Mouse (Mus musculus) gastrocnemius, postnatal 10 days (tissue): Measurements from ENCODE around the gene Hist1h1b. TPM values are rescaled to one million over a fixed set of nuclear protein-coding genes. Genes with fewer than 3 reads are reported as not detected.
"Not testable (repeated sequence)": the region's sequence is repeated elsewhere in the genome, so short reads cannot be mapped to it uniquely, and the experiment has no call there.

Experiments
- DNase-seq: peaks from one replicate; pipeline ENCODE4 v3.0.0; 2021; ENCODE audit warnings: mixed read lengths
- total RNA-seq, 2 experiments: library from RNA; stranded (reverse); gene quantifications; 2 replicates each; pipeline ENCODE4 v1.2.3; 2021

The Hist1h1b gene
- total RNA-seq, 2 experiments from 2014 or later, result 122 to 129 TPM

DNA sequence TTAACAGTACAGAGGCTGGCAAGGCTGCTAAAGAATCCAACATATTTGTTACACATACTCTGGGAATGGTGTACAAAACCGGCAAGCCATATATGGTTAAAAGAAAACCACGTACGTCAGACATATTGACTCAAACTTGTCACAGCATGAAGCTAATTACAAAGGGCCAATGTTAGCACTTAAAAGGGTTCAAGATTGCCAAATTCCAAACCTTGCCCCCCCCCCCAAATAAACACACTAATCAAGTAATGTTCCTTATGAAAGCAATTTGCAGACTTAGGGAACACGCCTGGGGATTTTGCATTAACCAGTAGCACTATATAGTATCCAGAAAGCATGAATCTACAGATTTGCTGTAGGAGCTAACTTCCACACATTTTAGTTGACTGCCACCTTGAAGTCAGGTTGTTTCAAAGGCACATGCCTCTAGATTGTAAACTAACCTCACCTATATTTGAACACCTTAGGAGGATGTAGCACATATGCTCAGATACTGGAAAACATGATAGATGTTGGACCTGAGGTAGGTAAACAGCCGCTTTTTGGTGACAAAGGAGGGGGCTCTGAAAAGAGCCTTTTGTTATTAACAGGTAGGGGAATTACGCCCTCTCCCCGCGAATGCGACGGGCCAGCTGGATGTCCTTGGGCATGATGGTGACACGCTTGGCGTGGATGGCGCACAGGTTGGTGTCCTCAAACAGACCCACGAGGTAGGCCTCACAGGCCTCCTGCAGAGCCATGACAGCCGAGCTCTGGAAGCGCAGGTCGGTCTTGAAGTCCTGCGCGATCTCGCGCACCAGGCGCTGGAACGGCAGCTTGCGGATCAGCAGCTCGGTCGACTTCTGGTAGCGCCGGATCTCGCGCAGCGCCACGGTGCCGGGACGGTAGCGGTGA, 2.2 kb upstream of the Hist1h1b start:
- DNase-seq, result not testable (repeated sequence)

DNA sequence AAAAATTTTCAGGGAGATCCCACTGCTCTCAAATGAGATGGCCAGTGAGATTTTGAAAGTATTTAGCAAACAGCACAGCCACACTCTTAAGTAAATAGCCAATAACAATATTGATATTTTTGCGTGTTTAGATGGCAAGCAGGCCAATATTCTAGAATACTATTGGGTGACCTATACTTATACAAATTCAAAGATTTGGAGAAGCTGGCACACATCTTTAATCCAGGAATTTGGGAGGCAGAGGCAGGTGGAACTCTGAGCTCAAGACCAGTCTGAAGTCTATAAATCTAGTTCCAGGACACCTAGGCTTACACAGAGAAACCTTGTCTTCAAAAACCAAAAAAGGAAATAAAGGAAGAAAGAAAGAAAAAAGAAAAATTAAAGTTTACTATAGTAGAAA, 1.2 kb upstream of the Hist1h1b start:
- no peak for DNase-seq

DNA sequence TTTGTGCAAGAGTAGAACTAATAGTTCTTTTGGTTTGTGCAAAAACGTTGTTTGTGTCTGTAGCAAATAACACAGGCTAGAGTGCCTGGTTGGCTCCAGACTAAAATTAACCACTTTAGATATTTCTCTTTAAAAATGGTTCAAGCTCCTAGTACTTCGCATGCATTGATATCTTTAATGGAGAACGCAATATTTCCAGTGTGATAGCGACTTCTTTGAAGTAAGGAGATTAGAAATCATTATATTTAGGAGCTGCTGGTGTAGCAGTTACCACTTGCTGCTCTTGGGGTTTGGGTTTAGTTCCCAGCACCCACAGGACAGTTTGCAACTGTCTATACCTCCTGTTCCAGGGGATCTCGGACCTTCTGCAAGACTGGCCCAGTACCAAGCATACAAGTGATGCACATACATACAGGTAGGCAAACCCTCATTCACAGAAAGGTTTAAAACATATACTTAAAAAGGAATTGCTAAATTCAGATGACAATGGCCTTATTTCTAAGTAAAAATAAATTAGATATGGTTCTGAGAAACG, 663 bp upstream of the Hist1h1b start:
- DNase-seq, result no peak

DNA sequence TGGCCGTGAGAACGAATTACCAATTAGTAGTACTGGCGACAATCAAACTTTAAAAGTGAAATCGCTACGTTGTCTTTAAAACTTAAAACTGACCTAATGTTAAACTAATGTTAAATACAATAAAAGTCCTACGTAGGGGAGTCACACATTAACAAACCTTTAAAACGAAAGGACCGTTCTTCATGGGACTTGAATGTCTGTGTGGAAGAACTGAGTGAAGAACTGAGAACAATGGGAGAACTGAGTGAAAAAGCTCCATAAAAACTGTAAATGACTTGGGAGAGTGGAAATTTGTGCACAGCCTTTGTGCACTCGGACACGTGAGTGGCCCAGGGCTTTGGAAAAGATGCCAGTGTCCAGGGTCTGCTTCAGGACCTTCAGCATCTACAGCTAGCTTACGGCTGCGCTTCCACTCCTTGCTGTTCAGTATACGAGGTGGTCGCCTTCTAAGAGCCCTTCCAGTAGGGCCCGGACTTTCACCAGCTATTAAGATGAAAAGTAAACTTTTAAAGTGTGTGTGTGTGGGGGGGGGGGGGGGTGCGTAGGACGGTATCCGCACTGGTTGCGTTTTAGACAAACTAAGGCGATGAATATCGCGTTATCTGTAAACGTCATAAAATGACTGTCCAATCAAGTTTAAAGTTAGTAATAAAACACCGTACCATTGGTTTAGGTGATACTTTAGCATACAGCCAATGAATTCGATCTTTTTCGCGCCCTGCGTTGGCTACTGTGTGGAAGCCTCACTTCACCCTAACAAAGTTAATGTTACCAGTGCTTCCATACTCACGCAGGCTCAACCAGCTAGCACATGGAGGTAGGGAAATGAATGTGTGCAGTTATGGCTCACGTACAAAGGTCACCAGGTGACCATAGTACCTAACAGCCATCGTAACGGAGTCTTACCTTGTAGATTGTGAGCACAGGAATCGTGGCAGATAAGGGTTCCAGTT, 1.3 kb downstream of the Hist1h1b start:
- DNase-seq, result peak; percentile 55

DNA sequence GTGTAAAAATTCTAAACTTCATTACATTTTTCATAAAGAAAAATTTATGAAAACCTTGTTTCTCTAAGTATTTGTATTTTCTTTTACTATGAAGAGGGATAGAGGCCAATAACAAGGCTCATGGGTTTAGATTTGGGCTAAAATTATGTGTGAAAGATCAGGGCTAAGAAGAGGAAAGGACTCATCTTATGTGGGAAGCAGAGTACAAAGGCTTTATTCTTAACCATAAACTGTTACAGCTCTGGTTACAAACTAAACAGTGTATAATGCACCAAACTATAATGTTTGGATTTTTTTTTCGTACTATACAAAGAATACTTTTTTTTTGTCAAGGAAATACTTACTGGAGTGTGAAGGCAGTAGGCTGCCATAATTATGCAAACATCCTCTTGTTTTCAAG, 24.7 kb downstream of the Hist1h1b start:
- DNase-seq, result no peak

DNA sequence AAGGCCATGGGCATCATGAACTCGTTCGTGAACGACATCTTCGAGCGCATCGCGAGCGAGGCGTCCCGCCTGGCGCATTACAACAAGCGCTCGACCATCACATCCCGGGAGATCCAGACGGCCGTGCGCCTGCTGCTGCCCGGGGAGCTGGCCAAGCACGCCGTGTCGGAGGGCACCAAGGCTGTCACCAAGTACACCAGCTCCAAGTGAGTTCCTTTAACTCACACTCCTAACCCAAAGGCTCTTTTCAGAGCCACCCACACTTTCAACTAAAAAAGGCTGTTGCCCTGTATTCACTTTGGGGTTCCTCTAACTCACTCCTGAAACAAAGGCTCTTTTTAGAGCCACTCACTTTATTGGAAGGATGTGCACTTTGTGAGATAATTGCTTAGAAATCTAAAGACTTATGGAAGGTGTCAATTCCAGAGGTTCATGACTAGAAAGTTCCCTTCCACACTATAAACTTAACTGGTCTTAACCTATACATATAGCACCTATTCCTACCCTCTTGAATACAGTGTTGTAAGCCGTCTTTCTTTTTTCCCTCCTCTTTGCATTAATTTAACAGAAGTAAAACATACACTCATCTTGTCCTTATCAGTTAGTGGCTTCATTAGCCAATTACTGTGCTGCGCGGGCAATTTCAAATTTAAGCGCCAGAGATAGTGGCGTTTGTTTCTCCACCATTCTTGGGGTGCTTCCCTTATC, 26.0 kb downstream of the Hist1h1b start:
- DNase-seq, result not testable (repeated sequence)

DNA sequence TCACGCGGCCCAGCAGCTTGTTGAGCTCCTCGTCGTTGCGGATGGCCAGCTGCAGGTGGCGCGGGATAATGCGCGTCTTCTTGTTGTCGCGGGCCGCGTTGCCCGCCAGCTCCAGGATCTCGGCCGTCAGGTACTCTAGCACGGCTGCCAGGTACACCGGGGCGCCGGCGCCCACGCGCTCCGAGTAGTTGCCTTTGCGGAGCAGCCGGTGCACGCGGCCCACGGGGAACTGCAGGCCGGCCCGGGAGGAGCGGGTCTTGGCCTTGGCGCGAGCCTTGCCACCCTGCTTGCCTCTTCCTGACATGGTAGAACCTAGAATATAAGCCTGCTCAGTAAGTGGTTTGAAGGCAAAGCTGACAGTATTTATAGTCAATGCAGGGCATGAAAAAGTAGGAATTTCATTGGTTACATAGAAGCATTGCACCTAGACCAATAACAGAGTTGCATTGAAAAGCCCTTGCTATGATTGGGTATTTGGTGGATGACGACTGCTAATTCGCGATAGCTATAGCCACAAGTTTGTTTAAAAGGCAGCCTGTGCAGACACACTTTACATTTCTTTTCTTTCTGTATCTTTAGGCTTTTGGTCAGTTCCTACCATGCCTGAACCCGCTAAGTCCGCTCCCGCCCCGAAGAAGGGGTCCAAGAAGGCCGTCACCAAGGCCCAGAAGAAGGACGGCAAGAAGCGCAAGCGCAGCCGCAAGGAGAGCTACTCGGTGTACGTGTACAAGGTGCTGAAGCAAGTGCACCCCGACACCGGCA, 26.7 kb downstream of the Hist1h1b start, which contains the start of the genes Hist1h2ak and Hist1h2bn:
Gene Hist1h2ak (minus strand): TSS at position 304 of the 762 bp plus-strand sequence.
Gene Hist1h2bn (plus strand): TSS at position 600 of the 762 bp plus-strand sequence.
- DNase-seq, result peak; percentile 19

DNA sequence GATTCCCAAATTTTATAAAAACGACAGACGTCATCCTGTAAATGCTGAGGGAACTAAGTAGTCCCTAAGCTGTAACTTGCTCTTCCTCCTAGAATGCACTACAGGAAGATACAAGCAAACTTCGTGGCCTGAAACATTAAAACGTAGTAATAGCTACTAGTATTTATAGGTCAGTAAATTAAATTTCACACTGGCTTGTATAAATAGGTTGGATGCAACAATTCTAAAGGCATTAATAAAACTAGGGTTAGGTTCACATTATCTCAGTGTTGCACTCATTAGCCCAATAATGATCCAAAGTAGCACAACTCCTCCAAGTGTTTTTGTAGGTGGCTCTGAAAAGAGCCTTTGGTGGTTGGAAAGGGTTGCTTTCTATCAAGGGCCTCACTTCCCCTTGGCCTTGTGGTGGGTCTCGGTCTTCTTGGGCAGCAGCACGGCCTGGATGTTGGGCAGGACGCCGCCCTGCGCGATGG, 27.3 kb downstream of the Hist1h1b start:
- no peak for DNase-seq

DNA sequence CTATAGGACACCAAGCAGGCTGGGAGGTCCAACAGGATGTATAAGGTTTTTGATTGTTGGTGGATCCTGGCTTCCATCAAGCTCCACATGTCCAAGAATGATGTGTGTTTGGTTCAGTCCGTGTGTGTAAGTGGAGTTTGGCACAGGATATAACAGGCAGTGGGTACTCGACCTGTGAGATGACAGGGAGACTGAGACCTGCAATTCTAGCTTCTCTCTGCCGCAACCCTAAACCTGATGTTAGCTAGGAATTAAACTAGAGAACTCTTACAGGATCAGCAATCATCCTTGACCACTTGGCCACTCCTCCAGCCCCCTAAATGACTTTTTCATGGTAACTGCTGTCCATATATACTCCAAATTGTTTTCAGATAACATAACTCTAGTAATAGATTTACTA, 28.1 kb downstream of the Hist1h1b start:
- no peak for DNase-seq

DNA sequence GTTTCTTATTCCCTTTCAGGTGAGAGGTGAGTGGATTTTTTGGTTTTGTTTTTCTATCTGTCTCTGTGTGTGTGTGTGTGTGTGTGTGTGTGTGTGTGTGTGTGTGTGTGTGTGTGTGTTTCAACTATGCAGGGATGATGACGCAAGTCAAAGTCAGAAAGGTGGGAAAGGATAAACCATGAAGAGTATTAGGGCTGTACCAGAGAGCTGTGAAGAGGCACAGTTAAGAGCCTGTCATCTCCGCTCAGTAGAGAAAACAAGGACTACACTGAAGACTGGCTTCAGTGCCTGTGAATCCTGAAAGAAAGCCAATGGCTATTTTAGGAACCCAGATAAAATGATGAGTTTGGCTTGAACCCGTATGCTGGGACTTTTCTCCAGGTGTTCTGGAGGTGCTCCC, 28.6 kb downstream of the Hist1h1b start:
- DNase-seq, result no peak

DNA sequence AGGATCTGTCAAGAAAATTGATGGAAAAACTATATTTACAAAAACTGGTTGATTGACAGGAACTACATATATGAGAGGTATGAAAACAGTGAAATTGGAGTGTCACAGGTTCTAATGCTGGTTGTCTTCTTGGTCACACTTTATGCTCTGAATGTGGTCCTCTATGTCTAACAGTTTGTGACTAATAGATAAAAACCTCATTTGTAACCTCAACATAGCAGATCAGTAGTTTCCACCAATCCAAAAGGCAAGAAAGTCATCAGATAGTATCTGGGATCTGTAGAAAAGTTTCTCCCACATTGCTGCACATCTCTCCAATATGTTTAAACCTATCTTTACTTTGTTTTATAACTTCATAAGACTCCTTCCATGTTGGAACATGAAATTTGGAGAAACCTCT, 29.0 kb downstream of the Hist1h1b start:
- no peak for DNase-seq

DNA sequence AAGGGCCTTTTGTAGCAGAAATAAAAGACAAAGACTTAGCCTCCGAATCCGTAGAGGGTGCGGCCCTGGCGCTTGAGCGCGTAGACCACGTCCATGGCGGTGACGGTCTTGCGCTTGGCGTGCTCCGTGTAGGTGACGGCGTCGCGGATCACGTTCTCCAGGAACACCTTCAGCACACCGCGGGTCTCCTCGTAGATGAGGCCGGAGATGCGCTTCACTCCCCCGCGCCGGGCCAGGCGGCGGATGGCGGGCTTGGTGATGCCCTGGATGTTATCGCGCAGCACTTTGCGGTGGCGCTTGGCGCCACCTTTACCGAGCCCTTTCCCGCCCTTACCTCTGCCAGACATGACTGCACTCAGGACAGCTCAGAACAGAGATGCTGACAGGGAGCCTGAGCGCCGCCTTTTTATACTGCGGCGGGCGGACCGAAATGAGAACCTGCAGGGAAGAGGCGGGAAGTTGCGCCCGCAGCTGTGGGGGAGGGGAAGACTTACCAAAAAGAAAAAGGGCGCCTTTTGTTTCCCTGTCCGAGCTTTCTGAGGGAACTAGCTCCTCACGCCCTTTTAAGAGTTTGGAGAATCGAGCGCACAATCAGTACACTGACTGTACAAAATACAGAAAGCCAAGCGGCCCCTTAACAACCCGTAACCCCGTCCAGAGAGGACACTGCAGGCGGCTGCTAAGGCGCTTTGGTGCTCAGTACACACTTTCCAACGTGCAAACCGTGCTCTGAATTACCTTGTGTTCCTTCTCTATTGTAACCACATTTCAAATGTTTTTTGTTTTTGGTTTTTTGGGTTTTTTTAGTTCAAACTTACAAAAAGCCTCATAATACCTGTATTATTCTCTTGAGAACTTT, 30.0 kb downstream of the Hist1h1b start, which contains the start of gene Hist1h4k:
Gene Hist1h4k (minus strand): TSS at position 347 of the 859 bp plus-strand sequence.
- DNase-seq, result peak; percentile 79

DNA sequence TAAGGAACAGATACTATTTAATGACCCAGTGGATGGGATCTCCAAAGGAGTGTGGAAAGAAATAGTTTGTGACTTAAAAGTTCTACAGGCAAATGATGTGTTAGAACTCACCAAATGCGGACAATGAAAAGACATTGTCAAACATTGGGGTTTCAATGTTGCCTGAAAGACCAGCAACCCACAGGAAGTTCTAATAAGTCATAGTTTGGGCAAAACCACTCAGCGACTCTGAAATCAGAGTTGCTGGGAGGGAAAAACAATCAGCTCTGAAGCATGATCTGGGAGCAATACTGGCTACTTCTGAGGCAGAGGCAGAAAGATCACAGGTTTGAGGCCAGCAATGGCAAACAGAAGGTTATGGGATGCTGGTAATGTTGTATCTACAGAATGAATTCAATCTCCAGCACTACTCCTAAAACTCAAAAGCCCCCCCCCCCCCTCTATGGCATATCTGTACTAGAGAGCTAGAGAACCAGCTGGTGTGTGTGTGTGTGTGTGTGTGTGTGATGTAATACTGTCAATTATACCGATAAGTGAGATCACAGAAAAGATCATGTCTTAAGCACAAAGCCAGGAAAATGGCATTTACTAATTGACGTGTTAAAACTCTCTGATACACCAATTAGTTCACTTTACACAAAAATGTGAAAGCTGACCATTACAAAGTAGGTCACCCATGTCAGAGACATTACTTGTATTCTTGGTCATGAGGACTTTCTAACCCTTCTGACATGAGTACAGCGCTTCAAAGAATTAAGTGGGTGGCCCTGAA, 30.9 kb downstream of the Hist1h1b start:
- DNase-seq, result no peak

DNA sequence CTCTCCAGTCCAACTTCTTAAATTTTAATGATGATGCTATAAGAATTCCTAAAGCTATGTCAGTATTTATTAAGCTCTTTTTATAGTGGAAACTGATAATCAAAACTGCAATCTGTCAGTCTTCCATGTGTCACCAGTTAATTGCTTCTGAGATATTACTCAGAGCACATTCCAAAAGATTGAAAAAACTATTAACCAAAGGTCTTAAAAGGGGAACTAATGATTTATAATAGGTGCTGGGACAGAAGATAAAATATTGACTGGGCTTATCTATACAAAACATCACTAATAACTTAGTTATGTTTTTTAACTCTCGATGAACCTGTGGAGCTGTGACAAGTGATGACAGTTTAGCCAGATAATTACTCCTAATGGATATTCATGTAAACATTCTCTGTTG, 35.4 kb downstream of the Hist1h1b start:
- no peak for DNase-seq

DNA sequence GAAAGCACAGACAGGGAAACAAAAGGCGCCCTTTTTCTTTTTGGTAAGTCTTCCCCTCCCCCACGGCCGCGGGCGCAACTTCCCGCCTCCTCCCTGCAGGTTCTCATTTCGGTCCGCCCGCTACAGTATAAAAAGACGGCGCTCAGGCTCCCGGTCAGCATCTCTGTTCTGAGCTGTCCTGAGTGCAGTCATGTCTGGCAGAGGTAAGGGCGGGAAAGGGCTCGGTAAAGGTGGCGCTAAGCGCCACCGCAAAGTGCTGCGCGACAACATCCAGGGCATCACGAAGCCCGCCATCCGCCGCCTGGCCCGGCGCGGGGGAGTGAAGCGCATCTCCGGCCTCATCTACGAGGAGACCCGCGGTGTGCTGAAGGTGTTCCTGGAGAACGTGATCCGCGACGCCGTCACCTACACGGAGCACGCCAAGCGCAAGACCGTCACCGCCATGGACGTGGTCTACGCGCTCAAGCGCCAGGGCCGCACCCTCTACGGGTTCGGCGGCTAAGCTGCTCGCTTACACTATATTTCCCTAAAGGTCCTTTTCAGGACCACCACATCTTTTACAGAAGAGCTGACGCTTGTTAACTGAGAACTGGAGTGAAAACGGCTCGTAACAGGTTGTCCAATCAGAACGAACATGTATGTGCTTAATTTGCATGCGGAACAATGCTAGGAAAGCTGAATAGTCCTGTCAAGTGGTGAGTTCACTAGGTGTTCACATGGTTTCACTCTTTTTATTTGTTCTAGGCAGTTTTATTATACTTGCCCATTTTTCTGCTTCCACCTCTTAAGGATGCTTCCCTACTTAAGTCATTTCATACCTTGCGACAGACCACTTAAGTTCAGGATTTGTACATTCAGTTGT, 45.3 kb downstream of the Hist1h1b start, which contains the start of gene Hist1h4j:
Gene Hist1h4j (plus strand): TSS at position 159 of the 862 bp plus-strand sequence.
- peak; percentile 60 for DNase-seq

DNA sequence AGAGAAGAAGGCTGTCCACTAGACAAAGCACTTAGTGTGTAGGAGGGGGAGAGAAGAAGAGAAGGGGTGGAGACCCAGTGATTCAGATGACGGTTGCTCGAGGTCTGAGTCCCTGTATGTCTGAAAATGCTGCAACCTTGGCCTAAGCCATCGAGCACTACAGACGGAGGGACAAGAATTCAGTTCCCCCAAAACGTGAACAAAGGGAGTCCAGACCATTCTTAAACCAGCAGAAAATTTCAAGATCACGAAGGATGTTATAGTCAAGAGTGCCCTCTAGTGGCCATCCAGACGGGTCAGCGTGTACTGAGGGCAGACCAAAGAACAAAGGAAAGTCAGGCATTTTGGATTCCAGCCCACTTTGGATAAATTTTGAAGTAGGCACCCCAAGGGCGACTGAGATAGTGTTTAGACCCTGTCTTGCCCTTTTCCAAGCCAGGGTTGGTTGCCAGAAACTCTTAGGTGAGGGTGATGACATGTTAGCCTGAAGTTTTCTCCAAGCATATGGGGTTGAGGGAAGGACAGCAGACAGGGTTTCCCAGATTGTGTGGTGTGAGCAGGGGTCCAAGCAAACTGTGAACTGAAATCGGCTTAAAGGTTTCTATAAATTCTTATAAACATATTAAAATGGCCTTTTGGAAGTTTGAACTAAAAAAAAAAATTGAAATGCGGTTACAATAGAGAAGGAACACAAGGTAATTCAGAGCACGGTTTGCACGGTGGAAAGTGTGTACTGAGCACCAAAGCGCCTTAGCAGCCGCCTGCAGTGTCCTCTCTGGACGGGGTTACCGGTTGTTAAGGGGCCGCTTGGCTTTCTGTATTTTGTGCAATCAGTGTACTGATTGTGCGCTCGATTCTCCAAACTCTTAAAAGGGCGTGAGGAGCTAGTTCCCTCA, 46.2 kb downstream of the Hist1h1b start:
- DNase-seq, result peak; percentile 54

DNA sequence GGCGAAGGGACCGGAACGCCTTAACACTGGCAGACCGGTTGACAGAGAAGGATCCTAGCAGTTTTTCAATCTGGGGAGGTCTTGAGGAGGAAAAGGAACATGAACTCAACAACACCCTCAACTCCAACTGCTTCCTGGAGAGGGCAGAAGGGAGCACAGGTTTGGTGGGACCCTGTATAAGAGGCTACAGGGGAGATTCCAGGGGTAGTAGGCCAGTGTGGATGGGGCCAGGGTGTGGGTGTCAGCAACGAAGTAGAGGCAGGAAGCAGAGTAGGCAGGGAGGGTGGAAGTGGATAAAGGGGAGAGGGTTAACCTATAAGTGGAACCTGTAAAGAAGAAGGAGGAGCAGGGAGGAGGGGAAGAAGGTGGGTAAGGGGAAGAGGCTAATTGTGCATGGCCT, 47.0 kb downstream of the Hist1h1b start:
- DNase-seq, result no peak
